Mouse (Mus musculus) C2C12 (cell line): Measurements from ENCODE around the gene Cntrl.

ENCODE experiments used
- CEBPB ChIP-seq: IDR thresholded peaks from one replicate; pipeline ENCODE4 v1.6.1; 2011; ENCODE audit warnings: low read depth, mild to moderate bottlenecking, control low read depth, moderate library complexity
- CTCF ChIP-seq: IDR thresholded peaks from one replicate; pipeline ENCODE4 v1.5.1; 2011; ENCODE audit not compliant: control insufficient read depth, insufficient read depth, insufficient read length
- MAX ChIP-seq: IDR thresholded peaks from one replicate; pipeline ENCODE4 v1.6.1; 2011; ENCODE audit warnings: mild to moderate bottlenecking, control low read depth
- USF1 ChIP-seq: IDR thresholded peaks from one replicate; pipeline ENCODE4 v1.6.1; 2011; ENCODE audit warnings: low read depth, mild to moderate bottlenecking, control low read depth, moderate library complexity

DNA sequence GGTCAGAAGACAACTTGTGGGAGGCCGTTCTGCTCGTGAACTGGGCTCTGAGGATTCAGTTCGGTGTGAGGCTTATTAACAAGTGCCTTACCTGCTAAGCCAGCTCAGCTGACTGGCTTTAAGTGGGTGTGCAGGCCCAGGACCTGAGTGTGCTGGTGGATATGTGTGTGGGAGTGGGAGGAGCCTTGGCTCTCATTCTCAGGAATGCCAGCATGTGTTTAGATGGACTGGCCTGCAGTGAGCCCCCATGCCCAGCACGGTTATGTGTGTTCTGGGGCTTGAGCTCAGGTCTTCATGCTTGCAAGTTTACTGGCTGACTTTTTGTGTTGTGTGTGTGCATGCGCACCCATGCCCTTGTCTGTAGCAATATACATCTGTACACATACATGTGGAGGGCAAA lies 64.4 kb downstream of the Cntrl start:
- no peak for TF ChIP-seq CTCF
- no peak for TF ChIP-seq CEBPB
- TF ChIP-seq MAX: no peak
- no peak for TF ChIP-seq USF1
